Mouse (Mus musculus) cerebellum, adult 18-20 months (tissue): ENCODE results near the gene Zgrf1.

Experiments used
- DNase-seq, 2 experiments: peaks; one replicate each; pipeline ENCODE4 v3.0.0; 2021

The Zgrf1 gene

DNA sequence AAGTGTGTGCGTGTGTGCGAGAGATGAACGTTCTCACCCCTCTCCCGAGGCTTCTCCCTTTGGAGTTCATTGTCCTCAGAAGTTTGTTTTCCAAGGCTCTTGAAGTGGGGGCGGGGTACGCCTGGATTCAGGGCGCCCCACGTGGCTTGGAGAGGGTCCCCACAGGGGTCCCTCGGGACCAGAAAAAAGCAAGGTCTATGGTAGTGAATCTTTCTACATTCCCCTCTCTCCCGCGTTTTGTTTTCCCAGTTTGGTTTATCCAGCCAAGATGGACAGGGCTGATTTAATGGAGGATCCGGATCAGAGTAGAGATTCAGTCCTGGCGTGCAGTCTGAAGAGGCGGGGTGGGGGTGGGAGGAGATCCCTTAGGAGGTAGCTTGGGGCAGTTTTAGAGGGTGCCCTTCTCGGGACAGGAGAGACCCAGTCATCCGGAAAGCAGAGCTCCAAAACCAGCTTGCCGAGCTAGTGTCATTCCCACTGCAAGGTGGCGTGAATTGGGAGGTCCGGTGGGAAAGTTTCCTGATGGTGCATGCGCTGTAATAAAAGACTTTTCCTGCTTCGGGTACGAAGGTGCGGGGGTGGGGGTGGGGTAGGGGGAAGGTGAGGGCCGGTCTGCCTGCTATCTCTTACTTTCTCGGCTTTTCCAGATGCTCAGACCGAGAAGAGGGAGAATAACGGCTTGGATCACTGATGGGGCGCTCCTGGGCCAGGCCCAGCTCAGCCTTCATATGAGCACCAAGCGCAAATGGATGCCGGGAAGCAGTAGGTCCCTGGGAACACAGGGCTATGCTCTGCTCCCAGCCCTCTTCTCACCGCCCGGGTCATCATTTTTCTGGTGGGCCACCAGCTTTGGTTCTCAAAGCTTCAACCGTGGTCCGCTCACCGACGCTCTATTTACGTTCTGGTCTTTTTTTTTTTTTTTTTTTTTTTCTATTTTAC, 87.7 kb downstream of the Zgrf1 start:
- DNase-seq = no peak

DNA sequence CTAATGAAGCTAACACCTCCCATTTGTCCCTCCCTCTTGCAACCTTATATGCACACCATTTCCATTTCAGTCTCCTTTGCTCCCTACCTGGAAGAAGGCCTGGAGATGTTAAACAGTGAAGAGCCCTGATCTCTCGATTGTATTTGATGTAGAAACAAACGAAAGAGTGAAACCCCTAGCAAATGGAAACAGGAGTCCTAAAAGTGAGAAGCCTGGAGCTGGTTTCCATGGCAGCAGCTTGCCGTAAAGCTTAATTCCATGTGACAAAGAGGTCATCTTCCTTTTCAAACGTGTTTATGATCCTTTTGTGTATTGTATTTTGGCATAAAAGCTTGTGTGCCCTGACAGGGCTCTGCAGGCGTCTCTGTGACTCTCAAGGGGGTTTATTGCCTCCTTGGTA, 88.9 kb downstream of the Zgrf1 start:
- no peak for DNase-seq

DNA sequence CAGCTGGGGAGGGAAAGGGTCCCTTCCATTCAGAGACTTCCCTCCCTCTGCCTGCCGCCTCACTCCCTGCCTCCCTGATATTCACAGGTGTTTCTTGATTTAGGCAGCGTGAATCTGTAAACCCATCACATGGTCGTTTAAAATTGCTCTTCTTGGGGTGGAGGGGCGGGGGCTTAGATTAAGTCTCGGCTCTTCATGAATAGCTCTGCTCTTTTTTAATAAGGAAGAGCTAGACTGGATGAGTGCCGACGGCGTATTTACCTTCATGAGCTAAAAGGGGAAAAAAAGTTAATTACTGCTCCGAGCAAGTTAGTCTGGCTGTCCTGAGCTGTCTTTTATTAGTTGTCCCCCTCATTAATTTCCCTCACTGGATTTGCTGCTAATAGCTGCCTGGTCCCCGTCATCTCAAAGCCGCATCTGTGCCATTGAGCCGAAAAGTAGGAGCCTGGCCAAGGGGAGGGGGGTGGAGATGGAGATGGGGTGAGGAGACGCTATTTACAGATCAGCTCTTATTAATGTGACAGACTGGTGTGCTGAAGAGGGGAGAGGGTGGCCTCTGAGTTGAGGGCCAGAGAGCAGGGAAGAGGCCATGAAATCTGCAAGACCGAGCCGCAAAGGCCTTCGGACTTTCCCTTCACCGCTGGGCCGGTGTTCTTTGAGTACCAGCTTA, 93.0 kb downstream of the Zgrf1 start:
- no peak for DNase-seq

GRCm38 (mm10) chr3:127651742-127652653, 98.7 kb downstream of the Zgrf1 start:
- no peak for DNase-seq

DNA sequence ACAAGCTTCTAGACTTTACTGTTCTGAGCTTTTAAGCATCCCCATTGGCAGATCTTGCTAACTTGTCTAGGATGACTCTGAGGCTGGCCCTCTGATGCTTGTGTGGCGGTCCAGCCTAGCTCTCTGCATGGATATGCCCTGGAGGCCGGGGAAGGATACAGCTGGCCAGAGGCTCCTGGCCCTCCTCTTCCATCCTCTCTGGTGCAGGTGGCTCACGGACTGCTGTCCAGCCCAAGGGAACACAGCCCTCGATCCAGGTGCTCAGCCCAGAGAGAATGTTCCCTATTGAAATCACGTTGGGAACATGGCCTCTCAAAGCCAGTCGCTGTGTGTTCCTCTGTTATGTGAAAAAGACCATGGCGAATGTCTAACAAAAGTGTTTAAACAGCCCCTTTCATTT, 107.4 kb downstream of the Zgrf1 start:
- DNase-seq = no peak

DNA sequence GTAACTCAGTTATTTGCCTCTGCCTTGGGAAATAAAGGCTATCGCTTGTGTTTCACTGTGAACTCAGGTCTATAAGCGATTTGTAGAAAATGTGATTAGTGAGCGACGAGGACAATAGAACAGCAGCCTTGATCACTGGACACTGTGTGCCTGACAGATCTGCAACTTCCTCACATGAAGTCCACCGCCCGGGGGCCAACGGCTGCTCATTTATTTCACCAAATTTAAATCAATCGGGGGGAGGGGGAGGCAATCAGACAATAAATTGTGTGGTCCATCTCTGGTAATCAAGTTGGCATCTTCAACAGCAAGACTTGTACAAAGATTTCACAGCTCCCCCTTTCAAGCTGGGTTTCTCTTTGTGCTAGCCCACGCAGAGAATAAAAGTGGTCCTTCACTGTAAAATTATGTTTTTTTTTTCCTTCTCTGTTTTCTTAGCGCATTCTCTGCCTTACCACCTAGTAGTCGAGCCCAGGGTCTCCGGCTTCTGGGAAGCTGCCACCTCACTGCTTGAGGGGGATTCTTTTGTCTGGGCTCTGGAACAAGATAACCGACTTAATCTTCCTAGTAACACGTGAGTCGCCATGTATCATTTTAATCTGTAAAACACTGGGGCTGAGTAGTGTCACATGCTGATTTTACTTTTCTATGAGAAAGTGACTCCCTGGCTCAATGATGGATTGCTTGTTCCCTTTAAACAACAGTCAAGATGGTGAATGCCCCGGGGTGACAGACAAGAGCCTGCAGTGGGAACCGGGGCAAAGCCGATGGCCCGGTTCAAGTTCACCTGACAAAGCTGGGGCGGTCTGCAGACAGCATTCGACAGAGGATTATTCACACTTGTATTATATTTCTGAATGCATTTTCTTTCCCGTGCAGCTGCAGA, 108.6 kb downstream of the Zgrf1 start:
- no peak for DNase-seq
